Mouse (Mus musculus) retina, adult 2 months (tissue): ENCODE data around the gene Jam2.

Experiments used
- DNase-seq: peaks from one replicate; pipeline ENCODE4 v3.0.0-alpha.2; 2012; ENCODE audit warnings: low read depth, low spot score

The Jam2 gene

GRCm38 (mm10) chr16:84835823-84836743 is 62.2 kb downstream of the Jam2 start:
- DNase-seq, result no peak

- no peak for DNase-seq
Observed at GRCm38 (mm10) chr16:84838576-84838975, 64.7 kb downstream of the Jam2 start.

- DNase-seq, result no peak
Observed at GRCm38 (mm10) chr16:84853492-84853891, 79.6 kb downstream of the Jam2 start.

DNA sequence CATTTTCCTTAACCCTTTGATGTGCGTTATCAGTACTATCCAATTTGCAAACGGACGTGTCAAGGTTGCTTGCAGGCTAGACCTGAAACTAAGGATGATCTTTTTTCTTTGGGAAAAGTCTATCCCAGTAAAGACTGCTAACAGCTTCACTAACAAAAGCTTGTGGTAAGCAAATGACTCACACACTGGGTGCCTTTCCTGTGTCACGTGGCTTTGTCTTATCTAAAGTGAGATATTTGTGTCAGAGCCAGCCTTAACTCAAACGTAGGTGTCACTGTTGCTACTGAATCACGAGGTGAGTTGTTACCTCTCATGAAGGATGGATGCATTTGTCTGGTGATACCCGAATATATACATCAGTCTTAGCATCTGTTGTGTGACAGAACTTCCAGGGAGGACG is 90.7 kb downstream of the Jam2 start:
- no peak for DNase-seq

DNA sequence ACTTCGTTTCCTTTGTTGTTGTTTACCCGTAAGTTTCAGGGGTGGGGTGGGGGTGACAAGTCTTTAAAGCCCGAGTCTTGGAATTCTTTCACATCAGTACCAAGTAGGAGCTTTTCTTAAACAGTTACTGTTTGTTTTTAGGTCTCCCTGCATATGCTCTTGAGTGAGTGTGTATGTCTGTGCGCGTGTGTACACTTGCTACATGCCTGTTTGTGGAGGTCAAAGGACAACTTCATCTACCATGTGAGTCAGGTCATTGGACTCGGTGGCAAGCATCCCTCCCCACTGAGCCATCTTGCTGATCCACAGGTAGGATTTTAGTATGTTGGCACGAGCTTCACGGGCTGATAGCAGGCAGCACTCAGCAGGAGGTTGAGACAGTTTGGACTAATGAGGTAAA is 99.9 kb downstream of the Jam2 start:
- no peak for DNase-seq

GRCm38 (mm10) chr16:84875012-84875717 is 101.2 kb downstream of the Jam2 start:
- DNase-seq, result no peak
